Mouse (Mus musculus) small intestine, adult 2 months (tissue): ENCODE measurements at regions not wholly inside any gene's neighbourhood (a gene's known extent, or its start where the extent isn't known, plus 50 kb on each side); places are given as distances from the start of the nearest gene placed in this dataset.

ENCODE experiments used
- CTCF ChIP-seq: fragments of 200-500 bp; IDR thresholded peaks from 2 replicates; pipeline ENCODE4 v1.5.1; 2012; ENCODE audit warnings: low read depth, mild to moderate bottlenecking, control low read depth, inconsistent platforms, low read length, moderate library complexity, mixed read lengths; ENCODE audit not compliant: insufficient replicate concordance, insufficient read length; ENCODE audit errors: extremely low read depth
- POLR2A ChIP-seq: fragments of 200-500 bp; IDR thresholded peaks from 2 replicates; pipeline ENCODE4 v1.6.1; 2012; ENCODE audit warnings: low read depth, mild to moderate bottlenecking, control low read depth, inconsistent platforms, low read length, moderate library complexity

GRCm38 (mm10) chr11:111932052-111932451, 850.0 kb upstream of the Sox9 start:
- TF ChIP-seq CTCF (no peak), POLR2A (no peak)
